Mouse (Mus musculus) retina, adult 2 months (tissue): ENCODE results near the gene Csf2.
"Not testable (repeated sequence)": the region's sequence is repeated elsewhere in the genome, so short reads cannot be mapped to it uniquely, and the experiment has no call there.

Experiments
- DNase-seq: peaks from one replicate; pipeline ENCODE4 v3.0.0-alpha.2; 2012; ENCODE audit warnings: low read depth, low spot score

The Csf2 gene

GRCm38 (mm10) chr11:54248940-54249717 is at the start of gene Csf2:
Gene Csf2 (minus strand): TSS chr11:54249667.
- DNase-seq, result no peak

- DNase-seq, result no peak
These were observed 49.3 kb upstream of the Csf2 start for GRCm38 (mm10) chr11:54298777-54299176.

DNA sequence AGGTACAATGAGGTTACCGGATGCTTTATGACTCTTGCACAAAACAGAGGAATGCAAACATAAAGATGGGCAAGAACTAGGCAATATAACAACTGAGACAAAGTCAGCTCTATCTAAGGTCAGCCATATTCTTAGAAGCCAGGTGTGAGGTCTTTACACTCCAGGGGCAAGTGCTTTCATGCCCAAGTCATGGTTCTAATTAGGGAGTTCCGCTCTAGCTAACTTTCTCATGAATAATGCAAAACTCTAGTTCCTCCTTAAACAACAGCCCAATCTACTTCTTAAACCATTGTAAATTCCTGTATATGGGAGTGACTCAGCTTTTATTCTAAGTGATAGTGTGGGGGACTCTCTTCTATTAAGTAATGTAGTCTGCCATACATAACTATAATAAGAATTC is 48.0 kb upstream of the Csf2 start:
- DNase-seq, result not testable (repeated sequence)

GRCm38 (mm10) chr11:54296734-54297133 is 47.3 kb upstream of the Csf2 start:
- DNase-seq, result no peak

DNA sequence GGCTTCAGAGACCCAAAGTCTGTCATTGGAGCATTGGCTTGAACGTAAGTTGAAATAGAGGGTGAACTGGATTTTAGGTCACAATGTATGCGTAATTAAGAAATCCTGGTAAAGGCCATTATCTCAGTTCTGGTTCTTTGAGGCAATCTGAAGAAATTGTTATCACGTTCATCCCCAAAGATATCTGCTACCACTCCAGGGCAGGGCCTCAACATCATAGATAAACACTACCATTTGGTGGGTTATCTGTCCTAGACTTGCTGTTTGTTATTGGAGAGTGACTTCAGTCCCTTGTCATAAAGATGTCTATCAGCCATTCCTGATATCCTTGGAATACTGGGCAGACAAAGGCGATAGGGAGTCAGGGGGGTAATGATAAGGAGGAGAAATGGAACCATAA is 46.5 kb upstream of the Csf2 start:
- DNase-seq, result no peak

- DNase-seq, result no peak
These were observed 44.7 kb upstream of the Csf2 start for GRCm38 (mm10) chr11:54293980-54294807.

DNA sequence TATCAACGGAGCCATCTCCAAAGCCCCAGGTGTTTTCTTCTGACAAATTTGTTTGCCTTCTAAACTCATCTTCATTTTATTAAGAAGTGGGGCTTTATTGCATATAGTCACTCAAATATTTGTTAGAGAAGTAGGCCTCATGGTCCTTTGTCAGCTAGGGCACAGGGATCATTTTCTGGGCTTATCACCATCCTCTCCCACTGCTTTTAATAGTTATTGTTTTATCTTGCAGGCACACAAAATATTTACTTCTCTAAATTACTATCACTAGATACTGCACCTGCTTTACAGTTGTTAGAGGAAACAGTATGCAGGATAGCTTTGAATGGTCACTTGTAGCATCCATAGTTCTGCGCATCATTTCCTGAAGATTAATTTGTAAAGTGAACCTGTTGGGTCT is 42.7 kb upstream of the Csf2 start:
- DNase-seq, result no peak

DNA sequence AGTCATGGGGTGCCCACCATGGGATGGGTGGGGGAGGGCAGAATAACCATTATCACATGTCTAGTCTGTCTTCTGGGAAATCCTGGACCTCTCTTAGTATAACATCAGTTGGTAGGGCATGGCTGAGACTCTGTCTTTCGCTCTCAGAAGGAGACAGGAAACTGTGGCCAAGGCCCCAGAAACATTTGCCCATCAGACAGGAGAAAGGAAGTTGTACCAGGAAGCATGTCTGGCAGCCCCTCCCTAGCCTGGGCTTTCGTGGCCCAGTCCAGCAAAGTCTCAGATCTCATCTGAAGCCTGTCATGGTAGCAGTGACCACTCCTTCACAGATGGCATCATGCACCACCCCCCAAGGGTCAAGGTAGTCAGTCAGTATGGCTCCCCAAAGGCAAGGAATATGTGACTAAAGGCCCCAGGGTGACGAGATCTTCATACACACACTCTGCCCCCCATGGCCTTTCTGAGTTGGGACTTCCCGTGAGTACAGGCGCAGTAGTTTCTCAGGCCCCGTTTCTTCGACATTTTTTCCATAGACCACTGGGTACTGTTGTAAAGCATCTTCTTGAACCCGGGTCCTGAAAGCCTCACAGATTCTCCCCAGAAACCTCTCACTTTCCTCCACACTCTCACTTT is 38.5 kb upstream of the Csf2 start:
- DNase-seq, result no peak

DNA sequence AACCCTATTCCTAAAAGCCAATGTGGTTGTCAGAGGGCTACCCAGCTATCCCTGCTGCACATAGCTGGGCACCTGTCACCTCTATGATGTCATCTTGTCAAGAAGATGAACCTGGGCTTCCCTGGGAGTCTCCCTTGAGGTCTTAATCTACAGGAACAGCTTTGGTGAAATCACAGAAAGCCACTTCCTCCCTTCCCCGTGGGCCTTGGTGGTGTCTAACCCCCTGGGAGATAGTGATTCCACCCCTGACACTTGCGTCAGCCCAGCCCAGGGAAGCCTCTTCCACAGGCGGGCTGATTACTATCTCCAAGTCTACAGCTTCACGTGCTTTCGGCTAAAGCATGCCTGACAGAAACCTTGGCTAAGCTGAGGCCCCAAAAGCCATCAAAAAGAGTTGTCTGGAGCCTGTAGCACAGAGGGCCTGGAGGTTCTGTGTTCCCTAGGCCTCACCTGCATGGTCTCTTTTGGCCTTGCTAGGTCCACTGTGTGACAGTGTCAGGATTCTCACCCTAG is 22.0 kb upstream of the Csf2 start:
- DNase-seq, result no peak

DNA sequence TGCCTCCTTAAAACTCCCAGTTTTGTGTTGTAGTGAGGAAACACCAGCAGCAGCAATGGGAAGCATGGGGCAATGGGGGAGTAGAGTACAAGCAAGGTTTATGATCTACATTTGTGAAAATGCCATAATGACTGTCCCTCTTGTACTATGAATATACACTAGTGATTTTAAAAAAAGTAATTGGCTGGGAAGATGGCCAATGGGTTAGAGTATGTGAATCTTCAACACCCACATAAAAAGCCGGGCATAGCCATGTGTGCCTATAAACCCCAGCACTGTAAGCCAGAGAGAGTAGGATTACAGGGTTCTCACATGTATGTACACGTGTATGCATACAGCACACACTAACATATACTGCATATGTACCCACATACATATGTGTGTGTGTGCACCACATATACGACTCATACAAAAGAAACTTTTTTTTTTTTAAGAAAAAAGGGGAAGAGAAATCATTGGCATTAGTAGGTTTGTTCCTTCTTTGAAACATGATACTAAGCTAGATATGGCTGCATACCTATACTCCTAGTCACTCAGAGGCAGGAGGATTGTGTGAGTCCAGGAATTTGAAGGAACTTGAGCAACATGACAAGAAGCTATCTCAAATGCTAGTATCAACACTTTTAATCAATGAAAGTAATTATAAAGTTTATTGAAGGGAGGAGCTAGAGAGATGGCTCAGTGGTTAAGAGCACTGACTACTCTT is 19.9 kb upstream of the Csf2 start:
- no peak for DNase-seq

DNA sequence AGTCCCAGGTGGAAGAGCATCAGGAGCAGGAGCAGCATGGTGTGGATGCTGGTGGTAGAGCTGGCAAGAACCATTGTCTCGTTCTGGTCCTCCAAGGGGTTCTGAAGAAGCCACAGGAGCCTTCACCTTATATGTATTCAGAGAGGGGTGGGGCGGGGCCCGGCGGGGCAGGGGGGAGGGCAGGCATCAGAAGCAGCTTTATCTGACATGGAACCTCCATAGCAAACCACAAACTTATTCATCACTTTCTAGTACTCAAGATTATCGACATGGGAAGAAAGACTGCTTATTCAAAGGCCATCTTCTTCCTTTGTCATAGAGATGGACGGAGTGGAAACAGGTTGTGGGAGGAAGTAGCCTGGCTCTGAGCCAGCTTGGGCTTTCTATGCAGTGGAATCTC is 17.7 kb upstream of the Csf2 start, which contains the start of gene Il3:
Gene Il3 (minus strand): TSS at position 101 of the 400 bp plus-strand sequence.
- DNase-seq, result no peak

GRCm38 (mm10) chr11:54264542-54264941 is 15.1 kb upstream of the Csf2 start:
- peak; percentile 54 for DNase-seq

GRCm38 (mm10) chr11:54263405-54264031 is 14.1 kb upstream of the Csf2 start:
- DNase-seq, result no peak

DNA sequence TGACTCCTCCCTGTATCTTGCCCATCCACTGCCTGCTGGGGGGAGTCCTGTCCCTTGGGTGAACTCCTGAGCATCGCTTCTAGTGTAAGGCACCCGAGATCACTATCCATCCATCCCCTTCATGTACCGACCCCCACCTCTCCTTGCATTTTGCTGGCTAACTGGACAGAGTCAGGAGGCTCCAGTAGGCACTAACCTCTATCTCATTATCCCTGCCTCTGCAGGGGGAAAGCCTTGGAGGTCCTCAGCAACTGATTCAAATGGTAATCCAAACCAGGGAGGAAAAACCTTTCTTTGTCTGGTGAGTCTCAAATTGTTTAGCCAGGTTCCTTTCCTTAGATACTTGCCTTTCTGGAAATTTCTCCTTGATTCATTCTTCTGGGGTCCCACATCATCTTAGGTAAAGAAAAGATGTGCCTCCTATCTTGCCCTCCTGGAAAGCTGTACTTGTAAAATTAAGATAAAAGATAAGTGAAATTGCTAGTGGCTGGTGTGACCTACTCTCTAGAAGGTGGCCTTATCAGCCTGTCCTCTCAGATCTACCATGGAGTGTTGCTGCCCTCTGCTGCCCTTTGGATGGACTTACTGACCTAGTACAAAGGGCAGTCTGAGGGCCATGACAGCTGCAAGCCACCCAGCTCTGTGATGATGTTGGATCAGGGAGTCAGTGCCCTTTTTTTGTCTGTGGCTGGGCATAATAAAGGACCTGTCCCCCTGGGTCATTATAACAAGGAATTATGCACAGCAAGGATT is 7.3 kb upstream of the Csf2 start:
- DNase-seq, result peak; percentile 69

- DNase-seq, result no peak
These were observed 4.6 kb upstream of the Csf2 start for GRCm38 (mm10) chr11:54254114-54254513.

GRCm38 (mm10) chr11:54250575-54250974 is 1.1 kb upstream of the Csf2 start:
- DNase-seq, result no peak

DNA sequence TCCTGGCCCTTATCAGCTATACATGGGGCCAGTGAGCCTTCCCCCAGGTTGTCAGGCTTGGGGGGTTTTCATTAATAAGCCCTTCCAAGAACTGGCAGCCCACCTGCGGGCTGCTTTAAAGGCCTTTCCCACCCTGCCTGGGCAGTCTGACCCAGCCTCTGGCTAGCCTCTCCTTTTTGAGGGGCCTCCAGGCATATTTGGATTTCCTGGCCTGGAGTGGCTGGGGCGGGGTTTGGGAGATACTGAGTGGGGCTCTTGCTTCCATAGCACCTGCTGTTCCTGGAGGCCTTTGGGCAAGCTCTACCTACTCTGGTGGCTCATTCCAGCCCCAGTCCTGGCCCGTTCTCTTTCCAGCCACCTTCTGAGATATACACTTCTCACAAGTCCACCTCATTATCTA is 281 bp upstream of the Csf2 start:
- no peak for DNase-seq

DNA sequence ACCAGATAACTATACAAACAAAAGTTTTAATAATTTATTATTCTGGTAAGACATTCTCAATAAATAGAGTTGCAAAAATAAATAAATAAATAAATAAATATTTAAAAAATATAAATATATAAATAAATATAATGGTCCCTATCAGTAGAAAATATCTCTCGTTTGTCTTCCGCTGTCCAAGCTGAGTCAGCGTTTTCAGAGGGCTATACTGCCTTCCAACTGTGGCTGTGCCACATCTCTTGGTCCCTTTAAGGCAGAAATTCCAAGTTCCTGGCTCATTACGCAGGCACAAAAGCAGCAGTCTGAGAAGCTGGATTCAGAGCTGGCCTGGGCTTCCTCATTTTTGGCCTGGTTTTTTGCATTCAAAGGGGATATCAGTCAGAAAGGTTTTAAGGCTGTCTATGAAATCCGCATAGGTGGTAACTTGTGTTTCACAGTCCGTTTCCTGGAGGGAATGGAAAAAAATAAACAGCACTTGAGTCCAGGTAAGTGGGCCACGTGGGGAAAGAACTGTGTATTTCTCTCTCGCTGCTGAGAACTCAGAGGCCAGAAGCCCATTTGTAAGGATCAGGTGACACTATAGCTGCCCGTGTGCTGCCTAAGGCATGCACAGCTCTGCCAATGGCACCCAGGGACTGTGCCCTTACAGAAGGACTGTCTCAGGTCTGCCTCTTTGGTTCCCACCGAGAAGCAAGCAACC is 2.1 kb downstream of the Csf2 start:
- DNase-seq, result no peak

DNA sequence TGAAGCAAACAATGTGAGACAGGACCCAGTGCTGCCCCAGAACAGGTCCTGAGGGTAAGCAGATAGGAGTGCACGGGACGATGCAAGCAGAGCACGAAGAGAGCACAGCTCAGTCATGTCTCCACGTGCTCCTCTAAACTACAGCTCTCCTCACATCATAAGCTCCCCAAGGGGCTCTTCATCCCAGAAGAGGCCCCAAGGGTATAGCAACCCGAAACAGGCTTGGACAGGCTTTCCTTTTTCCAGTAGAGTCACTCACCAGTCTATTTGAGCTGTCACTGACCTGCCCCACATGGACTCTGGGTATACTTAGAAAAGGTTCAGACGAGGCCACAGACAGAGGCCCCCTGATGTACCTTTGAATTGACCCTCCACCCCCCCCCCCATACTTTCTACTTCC is 5.0 kb downstream of the Csf2 start:
- no peak for DNase-seq

DNA sequence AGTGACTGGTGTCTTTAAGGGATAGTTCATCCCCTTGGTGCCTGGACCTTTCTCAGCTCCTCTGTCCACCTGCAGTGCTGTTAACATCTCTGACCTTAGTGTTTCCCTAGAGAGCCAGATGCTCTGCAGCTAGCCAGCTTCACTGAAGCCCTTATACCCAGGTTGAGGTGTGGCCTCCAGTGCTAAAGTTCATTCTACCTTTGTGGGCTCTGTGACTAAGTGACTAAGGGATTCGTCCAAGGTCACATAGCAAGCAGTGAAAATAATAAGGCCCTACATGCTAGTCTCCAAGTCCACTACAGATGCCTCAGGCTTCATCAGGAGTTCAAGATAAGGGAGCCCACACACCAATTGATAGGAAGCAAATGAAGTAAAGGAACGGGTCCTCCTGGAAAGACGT is 7.0 kb downstream of the Csf2 start:
- no peak for DNase-seq
